ENCODE assay signal across 22 mouse cellular contexts in the genomic region with DNA sequence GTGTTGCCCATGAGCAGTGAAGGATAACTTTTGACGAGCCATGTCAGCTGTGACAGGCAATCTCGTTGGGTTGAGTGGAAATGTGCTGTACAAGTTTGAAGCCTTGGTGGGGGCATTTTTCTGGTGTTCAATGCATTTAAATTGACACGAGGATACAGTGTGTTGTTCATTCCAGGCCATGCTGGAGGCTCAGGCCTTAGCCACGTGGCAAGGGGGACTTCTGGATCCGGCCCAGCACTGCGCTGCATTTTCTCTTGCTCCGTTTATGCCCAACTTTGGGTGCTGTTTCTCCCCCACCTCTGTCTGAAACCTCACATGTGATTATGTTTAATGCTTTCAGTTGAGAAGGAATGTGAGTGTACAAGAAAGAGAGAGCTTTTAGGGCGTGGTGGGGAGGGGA.
DNase-seq lines count a peak whose midpoint lies in the region; ATAC-seq and TF ChIP-seq lines count a peak whose summit lies in the region.
"Had no signal": no experiment of that assay in that cellular context is flagged by ENCODE, and none has a peak within 500 bp of the region (broad histone marks: within the 10 kb centered on the region; RNA-seq: fewer than 3 reads in every experiment).

No protein-coding gene starts in this region.

- no peak overlapping the region for H3K4me3 ChIP-seq in limb, embryonic 14.5 days (replicated peaks; ENCODE audit: low read length)
- no peak overlapping the region for H3K4me3 ChIP-seq in limb, embryonic 10.5 days
- H3K4me3 ChIP-seq in embryonic facial prominence, embryonic 14.5 days (ENCODE audit: low read depth, low read length): no peak overlapping the region
- H3K4me3 ChIP-seq in stomach, postnatal 0 days (ENCODE audit: low read depth, low read length): no peak overlapping the region
- H3K4me3 ChIP-seq: embryonic facial prominence, embryonic 15.5 days; erythroblast, embryonic 14.5 days; forebrain, embryonic 10.5 days; forebrain, embryonic 12.5 days had no signal

- no peaks in the 10 kb centered on the region for H3K27me3 ChIP-seq in limb, embryonic 14.5 days (ENCODE audit: control insufficient read depth, insufficient read depth, low read length)
- peaks cover 49% of the 10 kb centered on the region for H3K27me3 ChIP-seq in limb, embryonic 10.5 days (ENCODE audit: low read depth, poor library complexity, severe bottlenecking)
- H3K27me3 ChIP-seq in embryonic facial prominence, embryonic 14.5 days (replicated peaks; ENCODE audit: control insufficient read depth, insufficient read depth, low read length): no peaks in the 10 kb centered on the region
- no peaks in the 10 kb centered on the region for H3K27me3 ChIP-seq in stomach, postnatal 0 days (ENCODE audit: control insufficient read depth, insufficient read depth, low read length)
- H3K27me3 ChIP-seq: embryonic facial prominence, embryonic 15.5 days had no signal

- no peak overlapping the region for H3K9ac ChIP-seq in limb, embryonic 14.5 days (ENCODE audit: low read depth, low read length, severe bottlenecking)
- H3K9ac ChIP-seq in embryonic facial prominence, embryonic 14.5 days (ENCODE audit: low read depth, low read length): no peak overlapping the region
- H3K9ac ChIP-seq in stomach, postnatal 0 days (ENCODE audit: low read length): no peak overlapping the region
- H3K9ac ChIP-seq: embryonic facial prominence, embryonic 15.5 days; forebrain, embryonic 12.5 days had no signal

- no peaks in the 10 kb centered on the region for H3K36me3 ChIP-seq in limb, embryonic 14.5 days (ENCODE audit: control insufficient read depth, insufficient read depth, low read length)
- no peaks in the 10 kb centered on the region for H3K36me3 ChIP-seq in limb, embryonic 10.5 days
- H3K36me3 ChIP-seq in embryonic facial prominence, embryonic 14.5 days (ENCODE audit: control insufficient read depth, insufficient read depth, low read length): no peaks in the 10 kb centered on the region
- no peaks in the 10 kb centered on the region for H3K36me3 ChIP-seq in stomach, postnatal 0 days (ENCODE audit: control insufficient read depth, insufficient read depth, low read length)
- H3K36me3 ChIP-seq: embryonic facial prominence, embryonic 15.5 days; forebrain, embryonic 10.5 days; forebrain, embryonic 12.5 days had no signal

- peaks cover 26% of the 10 kb centered on the region for H3K4me1 ChIP-seq in limb, embryonic 14.5 days (ENCODE audit: control insufficient read depth, insufficient read depth, low read length)
- H3K4me1 ChIP-seq in limb, embryonic 10.5 days: peaks cover 12% of the 10 kb centered on the region
- peaks cover 23% of the 10 kb centered on the region for H3K4me1 ChIP-seq in embryonic facial prominence, embryonic 14.5 days (ENCODE audit: control insufficient read depth, insufficient read depth, low read length)
- no peaks in the 10 kb centered on the region for H3K4me1 ChIP-seq in stomach, postnatal 0 days (replicated peaks; ENCODE audit: control insufficient read depth, insufficient read depth)
- H3K4me1 ChIP-seq: forebrain, embryonic 12.5 days had no signal

- no peak for TF ChIP-seq CTCF in stomach, postnatal 0 days (IDR thresholded peaks at IDR 0.05; ENCODE audit: low read depth)

- TF ChIP-seq POLR2A in limb, embryonic 14.5 days (IDR thresholded peaks at IDR 0.05; ENCODE audit: borderline replicate concordance, extremely low read depth, insufficient read depth, insufficient read length): no peak

- no peak overlapping the region for H3K27ac ChIP-seq in limb, embryonic 14.5 days (replicated peaks; ENCODE audit: low read depth, low read length)
- no peak overlapping the region for H3K27ac ChIP-seq in limb, embryonic 10.5 days
- peak overlapping the region; percentile 8; the same call in 1 of the 2 replicates for H3K27ac ChIP-seq in embryonic facial prominence, embryonic 14.5 days (replicated peaks; ENCODE audit: low read depth, low read length)
- H3K27ac ChIP-seq in stomach, postnatal 0 days (replicated peaks): no peak overlapping the region
- H3K27ac ChIP-seq: embryonic facial prominence, embryonic 15.5 days; forebrain, embryonic 10.5 days; forebrain, embryonic 12.5 days had no signal

- no peak overlapping the region for H3K4me2 ChIP-seq in limb, embryonic 14.5 days (replicated peaks; ENCODE audit: low read depth, low read length, severe bottlenecking)
- peak overlapping the region; percentile 23; the same call in 1 of the 2 replicates for H3K4me2 ChIP-seq in embryonic facial prominence, embryonic 14.5 days (ENCODE audit: low read depth, low read length)
- no peak overlapping the region for H3K4me2 ChIP-seq in stomach, postnatal 0 days (replicated peaks; ENCODE audit: low read depth)
- H3K4me2 ChIP-seq: embryonic facial prominence, embryonic 15.5 days; forebrain, embryonic 12.5 days had no signal

- DNase-seq in heart, adult 11 months: peak; percentile 62
- DNase-seq in heart, postnatal 4 days: no peak
- no peak for DNase-seq in limb, embryonic 14.5 days (ENCODE audit: low spot score)
- DNase-seq in limb, embryonic 10.5 days (ENCODE audit: low spot score): no peak
- DNase-seq in embryonic facial prominence, embryonic 14.5 days (ENCODE audit: low spot score): no peak
- no peak for DNase-seq in stomach, postnatal 0 days (ENCODE audit: low spot score)
- DNase-seq: adrenal gland, adult 2 months; adrenal gland, postnatal 10 days; adrenal gland, postnatal 25 days; cerebellum, adult 11 months; cerebellum, adult 18-20 months; cerebellum, adult 8-10 months; cerebellum, adult 9-11 months; cerebellum, postnatal 14 days; cerebellum, postnatal 36 days; embryo, embryonic 11 days had no signal

- peak; percentile 53; the same call in 1 of the 2 replicates for ATAC-seq in limb, embryonic 14.5 days (ENCODE audit: low FRiP score, low read depth)
- ATAC-seq in embryonic facial prominence, embryonic 14.5 days (ENCODE audit: low read depth): peak; percentile 60; the same call in 1 of the 2 replicates
- no peak for ATAC-seq in stomach, postnatal 0 days (ENCODE audit: low FRiP score, low TSS enrichment)
- ATAC-seq: forebrain, embryonic 14.5 days; forebrain, embryonic 16.5 days had no signal

- WGBS in limb, embryonic 14.5 days: 48% methylated on average over 8 of the region's 8 CpGs
- WGBS in limb, embryonic 10.5 days: 81% methylated on average over 8 of the region's 8 CpGs
- 36% methylated on average over 8 of the region's 8 CpGs for WGBS in embryonic facial prominence, embryonic 14.5 days
- 54% methylated on average over 8 of the region's 8 CpGs for WGBS in stomach, postnatal 0 days

- TF ChIP-seq EP300 in stomach, postnatal 0 days (optimal IDR thresholded peaks at IDR 0.05): no peak

- no peaks in the 10 kb centered on the region for H3K9me3 ChIP-seq in limb, embryonic 14.5 days (ENCODE audit: control insufficient read depth, low read length)
- H3K9me3 ChIP-seq in limb, embryonic 10.5 days (replicated peaks): no peaks in the 10 kb centered on the region
- 0 out of 2 replicates have a peak, but pooled peaks cover 3% of the 10 kb centered on the region for H3K9me3 ChIP-seq in embryonic facial prominence, embryonic 14.5 days (ENCODE audit: control insufficient read depth, low read length)
- H3K9me3 ChIP-seq in stomach, postnatal 0 days (ENCODE audit: control insufficient read depth, low read length): no peaks in the 10 kb centered on the region
- H3K9me3 ChIP-seq: embryonic facial prominence, embryonic 15.5 days; forebrain, embryonic 10.5 days; forebrain, embryonic 12.5 days had no signal
